Mouse (Mus musculus) forebrain, embryonic 15.5 days (tissue): Measurements from ENCODE around the gene Dlg3. TPM values are rescaled to one million over a fixed set of nuclear protein-coding genes. Genes with fewer than 3 reads are reported as not detected.

ENCODE experiments used
- ATAC-seq: fragments of 200-750 bp; cut with Nextera tagmentation; replicated peaks from 2 replicates; pipeline ENCODE4 v1.8.0; 2017; ENCODE audit warnings: mild to moderate bottlenecking, moderate TSS enrichment, moderate library complexity
- H3K27ac ChIP-seq: fragments of 300-500 bp; sonication (generic); replicated peaks from 2 replicates; pipeline ENCODE4 v1.5.1; 2015; ENCODE audit warnings: mild to moderate bottlenecking, inconsistent platforms
- H3K27me3 ChIP-seq: fragments of 300-500 bp; sonication (generic); 2 replicates; pipeline ENCODE4 v1.6.1; 2015; ENCODE audit warnings: inconsistent platforms
- H3K36me3 ChIP-seq: fragments of 300-500 bp; sonication (generic); 2 replicates; pipeline ENCODE4 v1.6.1; 2015; ENCODE audit warnings: mild to moderate bottlenecking, inconsistent platforms
- H3K4me1 ChIP-seq: fragments of 300-500 bp; sonication (generic); 2 replicates; pipeline ENCODE4 v1.6.1; 2015; ENCODE audit warnings: inconsistent platforms
- H3K4me2 ChIP-seq: fragments of 300-500 bp; sonication (generic); replicated peaks from 2 replicates; pipeline ENCODE4 v1.6.1; 2015; ENCODE audit warnings: mild to moderate bottlenecking, inconsistent platforms
- H3K4me3 ChIP-seq: fragments of 300-500 bp; sonication (generic); 2 replicates; pipeline ENCODE4 v1.5.1; 2015; ENCODE audit warnings: mild to moderate bottlenecking, inconsistent platforms
- H3K9ac ChIP-seq: fragments of 300-500 bp; sonication (generic); replicated peaks from 2 replicates; pipeline ENCODE4 v1.6.1; 2015; ENCODE audit warnings: mild to moderate bottlenecking, inconsistent platforms
- H3K9me3 ChIP-seq: fragments of 300-500 bp; sonication (generic); 2 replicates; pipeline ENCODE4 v1.6.1; 2016; ENCODE audit warnings: inconsistent platforms
- WGBS: fragments of 180-500 bp; shearing (Covaris S2); methylation state at CpG from one replicate; pipeline ENCODE4 v1.1.7; 2015; ENCODE audit warnings: mixed read lengths; 5-methylcytosine and 5-hydroxymethylcytosine counted together
- polyA plus RNA-seq: library from polyadenylated mRNA; unstranded; fragments of >200 nt; fragmentation: Nextera tagmentation; extraction: Ambion mirVana; gene quantifications from 2 replicates; pipeline ENCODE4 v1.2.1, GENCODE M21; 2015

Dlg3 gene
- polyA plus RNA-seq, 1 experiment from 2014 or later = 10.0 TPM

DNA sequence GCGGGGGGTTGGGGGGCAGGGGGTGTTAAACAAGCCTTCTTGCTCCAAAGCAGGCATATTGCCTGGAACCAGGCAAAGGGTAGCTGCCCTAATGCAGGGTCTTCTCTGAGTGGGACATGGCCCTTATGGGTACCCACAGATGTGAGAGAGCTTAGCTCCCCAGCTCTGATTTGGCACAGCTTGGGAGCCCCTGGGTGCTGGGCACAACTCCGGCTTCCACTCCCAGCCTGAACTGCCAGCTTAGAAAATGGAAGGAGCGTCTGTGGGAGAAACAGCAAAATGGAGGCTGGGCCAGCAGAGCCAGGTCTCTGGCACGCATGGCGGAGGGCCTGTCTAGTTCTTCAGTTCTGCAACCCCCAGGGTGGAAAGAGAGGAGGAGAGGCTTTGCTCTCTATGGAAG, 1.8 kb downstream of the Dlg3 start:
- Histone ChIP-seq H3K27ac (peak overlapping the region; percentile 57), H3K9me3 (no peaks in the 10 kb centered on the region), H3K4me1 (0 out of 2 replicates have a peak, but pooled peaks cover 4% of the 10 kb centered on the region), H3K4me2 (peak overlapping the region; percentile 61), H3K4me3 (peak overlapping the region; percentile 77), H3K27me3 (no peaks in the 10 kb centered on the region), H3K36me3 (no peaks in the 10 kb centered on the region), H3K9ac (peak overlapping the region; percentile 74)
- 70% methylated on average over 5 of the region's 5 CpGs for WGBS
- ATAC-seq = no peak

- Histone ChIP-seq H3K36me3 (no peaks in the 10 kb centered on the region), H3K4me2 (peak overlapping the region; percentile 44), H3K27ac (no peak overlapping the region), H3K9ac (peak overlapping the region; percentile 35), H3K4me1 (peaks cover 18% of the 10 kb centered on the region; the same call in 1 of the 2 replicates), H3K27me3 (no peaks in the 10 kb centered on the region), H3K4me3 (peak overlapping the region; percentile 34), H3K9me3 (no peaks in the 10 kb centered on the region)
- WGBS = 22% methylated on average over 22 of the region's 23 CpGs
- ATAC-seq = no peak
These were observed 6.9 kb downstream of the Dlg3 start for GRCm38 (mm10) chrX:100774341-100774811.

- H3K9me3 ChIP-seq = no peaks in the 10 kb centered on the region
- no peak overlapping the region for H3K27ac ChIP-seq
- no peaks in the 10 kb centered on the region for H3K36me3 ChIP-seq
- WGBS = 84% methylated on average over 3 of the region's 3 CpGs
- H3K4me2 ChIP-seq = no peak overlapping the region
- no peak for ATAC-seq
- no peak overlapping the region for H3K4me3 ChIP-seq
- H3K9ac ChIP-seq = no peak overlapping the region
- no peaks in the 10 kb centered on the region for H3K27me3 ChIP-seq
- peaks cover 27% of the 10 kb centered on the region for H3K4me1 ChIP-seq
These were observed 7.9 kb downstream of the Dlg3 start for GRCm38 (mm10) chrX:100775405-100775804.

DNA sequence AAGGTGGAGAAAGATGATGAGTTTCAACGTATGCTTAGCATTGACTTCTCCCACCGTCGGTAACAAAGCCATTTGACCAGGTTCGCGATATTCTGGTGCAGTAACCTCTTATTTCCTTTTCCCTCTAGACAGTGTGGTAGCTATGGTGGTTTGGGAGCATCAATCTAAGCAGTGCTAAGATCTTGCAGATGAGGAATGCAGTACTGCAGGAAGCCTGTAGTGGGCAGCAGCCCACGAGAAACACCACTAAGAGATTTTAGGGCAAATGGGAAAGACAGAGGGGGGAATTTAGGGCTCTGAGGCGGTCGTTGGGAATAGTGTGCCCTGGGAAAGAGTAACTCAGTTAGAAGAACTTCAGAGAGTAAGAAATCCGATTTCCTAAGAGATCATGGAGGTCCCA, 9.0 kb downstream of the Dlg3 start:
- Histone ChIP-seq H3K9ac (peak overlapping the region; percentile 52; the same call in 1 of the 2 replicates), H3K9me3 (no peaks in the 10 kb centered on the region), H3K4me3 (peak overlapping the region; percentile 54), H3K4me1 (peaks cover 31% of the 10 kb centered on the region), H3K4me2 (peak overlapping the region; percentile 50), H3K27me3 (no peaks in the 10 kb centered on the region), H3K27ac (peak overlapping the region; percentile 88), H3K36me3 (no peaks in the 10 kb centered on the region)
- 22% methylated on average over 9 of the region's 9 CpGs for WGBS
- peak; percentile 67 for ATAC-seq

GRCm38 (mm10) chrX:100776985-100777654, 9.6 kb downstream of the Dlg3 start:
- H3K27ac ChIP-seq = peak overlapping the region; percentile 88
- ATAC-seq = peak; percentile 81
- no peaks in the 10 kb centered on the region for H3K9me3 ChIP-seq
- H3K4me2 ChIP-seq = peak overlapping the region; percentile 50
- no peaks in the 10 kb centered on the region for H3K27me3 ChIP-seq
- peaks cover 31% of the 10 kb centered on the region for H3K4me1 ChIP-seq
- WGBS = 19% methylated on average over 44 of the region's 49 CpGs
- H3K9ac ChIP-seq = peak overlapping the region; percentile 52
- H3K4me3 ChIP-seq = peak overlapping the region; percentile 54
- no peaks in the 10 kb centered on the region for H3K36me3 ChIP-seq

DNA sequence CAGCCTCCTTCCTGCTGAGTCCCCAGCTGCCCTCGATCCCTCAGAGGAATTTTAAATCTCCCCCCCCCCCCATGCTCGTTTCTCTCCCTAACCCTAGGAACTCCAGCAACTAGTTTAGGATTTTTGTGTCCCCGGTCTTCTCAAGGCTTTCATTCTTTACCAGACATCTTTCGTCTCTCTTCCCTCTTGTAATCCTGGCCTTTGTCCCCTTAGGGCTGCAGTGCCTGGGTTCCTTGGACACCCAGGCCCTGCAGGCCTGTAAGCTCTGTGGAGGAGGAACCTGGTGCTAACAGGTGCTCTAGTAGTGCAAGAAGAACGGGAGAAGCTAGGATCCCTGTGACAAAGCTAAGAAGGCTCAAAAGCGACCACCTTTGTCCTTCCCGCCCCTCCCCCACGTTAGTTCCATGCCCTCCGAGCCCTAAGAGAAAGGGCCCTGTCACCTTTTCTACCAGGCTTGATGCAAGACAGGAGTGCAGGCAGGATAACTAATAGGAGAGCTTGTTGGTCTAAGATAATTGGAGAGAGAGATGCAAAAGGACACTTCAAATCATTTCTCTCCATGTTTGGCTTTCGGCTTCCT, 10.2 kb downstream of the Dlg3 start:
- Histone ChIP-seq H3K36me3 (no peaks in the 10 kb centered on the region), H3K4me1 (peaks cover 32% of the 10 kb centered on the region), H3K4me3 (peak overlapping the region; percentile 54), H3K9ac (peak overlapping the region; percentile 52), H3K27ac (peak overlapping the region; percentile 88), H3K9me3 (no peaks in the 10 kb centered on the region), H3K27me3 (no peaks in the 10 kb centered on the region), H3K4me2 (peak overlapping the region; percentile 50)
- no peak for ATAC-seq
- 17% methylated on average over 10 of the region's 10 CpGs for WGBS

- H3K27ac ChIP-seq = no peak overlapping the region
- no peak overlapping the region for H3K9ac ChIP-seq
- no peak for ATAC-seq
- 30% methylated on average over 5 of the region's 5 CpGs for WGBS
- no peaks in the 10 kb centered on the region for H3K9me3 ChIP-seq
- peaks cover 35% of the 10 kb centered on the region for H3K4me1 ChIP-seq
- H3K4me2 ChIP-seq = peak overlapping the region; percentile 50
- H3K27me3 ChIP-seq = no peaks in the 10 kb centered on the region
- H3K36me3 ChIP-seq = no peaks in the 10 kb centered on the region
- peak overlapping the region; percentile 54 for H3K4me3 ChIP-seq
These were observed 10.9 kb downstream of the Dlg3 start for GRCm38 (mm10) chrX:100778397-100778796.

DNA sequence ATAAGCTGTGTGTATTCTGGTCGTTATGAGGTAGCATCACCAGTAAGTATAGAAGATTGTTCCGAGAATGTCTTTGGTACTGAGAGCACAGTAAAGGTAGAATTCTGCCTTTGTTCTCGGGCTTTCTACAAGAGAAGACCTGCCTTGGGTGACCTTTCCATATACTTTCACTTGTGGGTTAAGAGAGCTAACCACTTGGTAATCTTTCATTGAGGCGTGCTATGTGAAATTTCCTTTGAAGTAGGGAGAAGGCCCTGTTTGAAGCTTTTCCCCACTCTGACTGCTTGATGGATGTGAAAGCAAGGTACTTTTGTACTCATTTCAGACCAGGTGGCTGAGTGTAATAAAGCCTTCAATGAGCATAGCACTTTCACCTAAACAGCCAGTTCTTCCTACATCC, 21.8 kb downstream of the Dlg3 start:
- no peak for ATAC-seq
- WGBS = 90% methylated on average over 4 of the region's 4 CpGs
- Histone ChIP-seq H3K27ac (no peak overlapping the region), H3K4me2 (no peak overlapping the region), H3K4me1 (no peaks in the 10 kb centered on the region), H3K9ac (no peak overlapping the region), H3K9me3 (no peaks in the 10 kb centered on the region), H3K36me3 (no peaks in the 10 kb centered on the region), H3K4me3 (no peak overlapping the region), H3K27me3 (no peaks in the 10 kb centered on the region)

DNA sequence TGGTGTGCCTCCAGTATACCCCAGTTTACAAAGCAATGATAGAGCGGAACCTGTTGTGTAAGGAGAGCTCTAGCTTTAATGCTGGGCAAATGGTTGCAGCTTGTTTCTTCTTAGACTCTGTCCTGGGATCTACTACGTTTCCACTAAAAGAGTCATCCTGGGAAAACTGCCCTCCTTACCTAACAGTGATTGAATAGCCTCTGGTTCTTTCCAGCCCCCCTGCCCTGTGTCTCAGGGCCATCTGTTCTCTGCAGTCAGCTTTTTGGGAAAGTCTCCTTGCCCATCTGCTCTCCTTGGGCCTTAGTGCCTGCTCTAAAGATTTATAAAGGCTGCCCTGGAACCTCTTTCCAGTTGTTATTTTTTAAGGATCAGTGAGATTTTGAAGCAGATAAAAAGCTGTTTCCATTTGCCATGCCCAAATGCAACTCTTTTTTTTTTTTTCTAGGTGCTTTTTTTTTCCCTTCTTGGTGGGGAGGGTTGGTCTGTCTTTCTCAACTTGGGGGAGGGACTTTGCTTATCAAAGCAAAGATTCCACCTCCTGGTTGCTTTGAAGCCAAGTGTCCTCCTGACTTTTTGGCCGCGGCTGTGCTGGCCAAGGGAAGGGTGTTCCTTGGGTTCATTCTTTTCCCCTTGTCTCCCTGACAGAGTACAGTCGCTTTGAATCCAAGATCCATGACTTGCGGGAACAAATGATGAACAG, 28.7 kb downstream of the Dlg3 start:
- H3K9ac ChIP-seq = no peak overlapping the region
- H3K4me3 ChIP-seq = no peak overlapping the region
- 81% methylated on average over 6 of the region's 6 CpGs for WGBS
- H3K27ac ChIP-seq = 0 out of 2 replicates have a peak overlapping the region, but pooled peaks have one; percentile 50
- H3K4me1 ChIP-seq = 0 out of 2 replicates have a peak, but pooled peaks cover 6% of the 10 kb centered on the region
- no peak overlapping the region for H3K4me2 ChIP-seq
- 0 out of 2 replicates have a peak, but pooled peaks cover 2% of the 10 kb centered on the region for H3K36me3 ChIP-seq
- H3K27me3 ChIP-seq = no peaks in the 10 kb centered on the region
- ATAC-seq = no peak
- no peaks in the 10 kb centered on the region for H3K9me3 ChIP-seq

- no peaks in the 10 kb centered on the region for H3K27me3 ChIP-seq
- H3K27ac ChIP-seq = no peak overlapping the region
- no peak overlapping the region for H3K4me3 ChIP-seq
- H3K9ac ChIP-seq = no peak overlapping the region
- no peak overlapping the region for H3K4me2 ChIP-seq
- no peaks in the 10 kb centered on the region for H3K9me3 ChIP-seq
- H3K4me1 ChIP-seq = 0 out of 2 replicates have a peak, but pooled peaks cover 6% of the 10 kb centered on the region
- no peak for ATAC-seq
- WGBS = 94% methylated on average over 3 of the region's 3 CpGs
- H3K36me3 ChIP-seq = 0 out of 2 replicates have a peak, but pooled peaks cover 2% of the 10 kb centered on the region
These were observed 29.2 kb downstream of the Dlg3 start for GRCm38 (mm10) chrX:100796741-100797090.

GRCm38 (mm10) chrX:100797370-100797769, 29.8 kb downstream of the Dlg3 start:
- no peak overlapping the region for H3K9ac ChIP-seq
- H3K4me2 ChIP-seq = no peak overlapping the region
- no peak for ATAC-seq
- H3K27me3 ChIP-seq = no peaks in the 10 kb centered on the region
- H3K27ac ChIP-seq = no peak overlapping the region
- no peaks in the 10 kb centered on the region for H3K9me3 ChIP-seq
- WGBS = 90% methylated on average over 4 of the region's 4 CpGs
- H3K36me3 ChIP-seq = 0 out of 2 replicates have a peak, but pooled peaks cover 2% of the 10 kb centered on the region
- H3K4me3 ChIP-seq = no peak overlapping the region
- H3K4me1 ChIP-seq = 0 out of 2 replicates have a peak, but pooled peaks cover 6% of the 10 kb centered on the region
